Mouse (Mus musculus) hindbrain, embryonic 10.5 days (tissue): Measurements from ENCODE around the gene Elovl7. TPM values are rescaled to one million over a fixed set of nuclear protein-coding genes. Genes with fewer than 3 reads are reported as not detected.
A peak's percentile ranks its signal among the peaks of the same experiment; 100 is the strongest.

ENCODE experiments used
- DNase-seq: peaks from one replicate; pipeline ENCODE4 v3.0.0-alpha.2; 2017; ENCODE audit warnings: low spot score
- H3K27ac ChIP-seq: fragments of 300-500 bp; sonication (generic); 2 replicates; pipeline ENCODE4 v1.5.1; 2016; ENCODE audit warnings: mild to moderate bottlenecking, moderate library complexity
- H3K27me3 ChIP-seq: fragments of 300-500 bp; sonication (generic); 2 replicates; pipeline ENCODE4 v1.6.1; 2016; ENCODE audit warnings: mild to moderate bottlenecking; ENCODE audit not compliant: poor library complexity, insufficient read depth, severe bottlenecking
- H3K36me3 ChIP-seq: fragments of 300-500 bp; sonication (generic); 2 replicates; pipeline ENCODE4 v1.6.1; 2016; ENCODE audit warnings: mild to moderate bottlenecking, moderate library complexity
- H3K4me1 ChIP-seq: fragments of 300-500 bp; sonication (generic); replicated peaks from 2 replicates; pipeline ENCODE4 v1.6.1; 2016; ENCODE audit warnings: mild to moderate bottlenecking
- H3K4me3 ChIP-seq: fragments of 300-500 bp; sonication (generic); 2 replicates; pipeline ENCODE4 v1.5.1; 2016; ENCODE audit warnings: mild to moderate bottlenecking, moderate library complexity
- H3K9me3 ChIP-seq: fragments of 300-500 bp; sonication (generic); 2 replicates; pipeline ENCODE4 v1.6.1; 2016; ENCODE audit warnings: mild to moderate bottlenecking, moderate library complexity
- whole genome bisulfite sequencing: fragments of 180-500 bp; shearing (Covaris S2); methylation state at CpG from one replicate; pipeline ENCODE4 v1.1.7; 2016; 5-methylcytosine and 5-hydroxymethylcytosine counted together
- polyA plus RNA-seq: library from polyadenylated mRNA; unstranded; fragments of >200 nt; fragmentation: Nextera tagmentation; extraction: Ambion mirVana; gene quantifications from 2 replicates; pipeline ENCODE4 v1.2.1, GENCODE M21; 2016

The Elovl7 gene
- polyA plus RNA-seq, 1 experiment from 2014 or later: 1.1 TPM

DNA sequence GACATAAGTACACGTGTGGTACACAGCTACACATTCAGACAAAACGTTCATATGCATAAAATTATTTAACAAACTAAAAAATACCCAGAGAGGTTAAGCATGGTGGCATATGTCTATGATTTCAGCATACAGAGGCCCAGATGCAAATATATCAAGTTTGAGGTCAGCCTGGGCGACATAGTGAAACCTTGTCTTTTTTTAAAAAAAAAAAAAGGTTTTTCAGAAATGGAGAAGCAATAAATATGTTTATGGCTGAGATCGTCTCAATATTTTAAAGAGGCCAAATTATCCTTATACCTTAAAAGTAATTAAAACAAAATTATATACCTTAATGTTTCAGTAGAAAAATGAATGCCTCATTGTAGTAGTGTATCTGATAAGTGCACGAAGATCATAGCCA lies 6.1 kb upstream of the Elovl7 start:
- 74% methylated on average over 5 of the region's 5 CpGs for WGBS
- H3K4me1 ChIP-seq: no peaks in the 10 kb centered on the region
- H3K27ac ChIP-seq: no peak overlapping the region
- H3K36me3 ChIP-seq: no peaks in the 10 kb centered on the region
- no peak overlapping the region for H3K4me3 ChIP-seq
- no peaks in the 10 kb centered on the region for H3K9me3 ChIP-seq
- peaks cover 14% of the 10 kb centered on the region for H3K27me3 ChIP-seq
- DNase-seq: no peak

DNA sequence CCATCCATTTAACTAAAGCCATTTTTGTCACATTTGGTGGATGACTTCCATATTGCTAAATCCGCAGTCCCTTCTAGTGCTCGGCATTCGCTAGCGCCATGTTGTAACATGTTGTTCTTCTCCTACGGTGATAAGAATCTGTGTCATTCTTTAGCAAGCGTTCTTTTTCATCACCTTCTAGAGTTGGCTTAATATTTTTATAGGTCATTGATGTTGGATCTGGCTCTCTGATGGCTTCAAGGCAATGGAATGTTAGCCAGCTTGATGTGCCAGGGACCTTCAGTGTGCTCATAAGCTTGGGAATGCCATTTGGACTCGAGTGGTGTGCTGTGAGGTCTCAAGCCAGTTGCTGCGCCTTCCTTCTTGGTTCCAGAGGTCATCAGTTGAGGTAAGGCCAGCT lies 3.2 kb upstream of the Elovl7 start:
- no peak for DNase-seq
- Histone ChIP-seq H3K36me3 (no peaks in the 10 kb centered on the region), H3K27me3 (peaks cover 43% of the 10 kb centered on the region), H3K4me3 (no peak overlapping the region), H3K9me3 (no peaks in the 10 kb centered on the region), H3K27ac (no peak overlapping the region), H3K4me1 (peaks cover 20% of the 10 kb centered on the region)
- 92% methylated on average over 8 of the region's 8 CpGs for WGBS

GRCm38 (mm10) chr13:108212397-108213018 lies 1.7 kb upstream of the Elovl7 start:
- H3K9me3 ChIP-seq: no peaks in the 10 kb centered on the region
- H3K27ac ChIP-seq: no peak overlapping the region
- H3K27me3 ChIP-seq: peaks cover 57% of the 10 kb centered on the region
- DNase-seq: no peak
- H3K4me3 ChIP-seq: no peak overlapping the region
- WGBS: 46% methylated on average over 5 of the region's 5 CpGs
- H3K4me1 ChIP-seq: peaks cover 20% of the 10 kb centered on the region
- H3K36me3 ChIP-seq: no peaks in the 10 kb centered on the region

DNA sequence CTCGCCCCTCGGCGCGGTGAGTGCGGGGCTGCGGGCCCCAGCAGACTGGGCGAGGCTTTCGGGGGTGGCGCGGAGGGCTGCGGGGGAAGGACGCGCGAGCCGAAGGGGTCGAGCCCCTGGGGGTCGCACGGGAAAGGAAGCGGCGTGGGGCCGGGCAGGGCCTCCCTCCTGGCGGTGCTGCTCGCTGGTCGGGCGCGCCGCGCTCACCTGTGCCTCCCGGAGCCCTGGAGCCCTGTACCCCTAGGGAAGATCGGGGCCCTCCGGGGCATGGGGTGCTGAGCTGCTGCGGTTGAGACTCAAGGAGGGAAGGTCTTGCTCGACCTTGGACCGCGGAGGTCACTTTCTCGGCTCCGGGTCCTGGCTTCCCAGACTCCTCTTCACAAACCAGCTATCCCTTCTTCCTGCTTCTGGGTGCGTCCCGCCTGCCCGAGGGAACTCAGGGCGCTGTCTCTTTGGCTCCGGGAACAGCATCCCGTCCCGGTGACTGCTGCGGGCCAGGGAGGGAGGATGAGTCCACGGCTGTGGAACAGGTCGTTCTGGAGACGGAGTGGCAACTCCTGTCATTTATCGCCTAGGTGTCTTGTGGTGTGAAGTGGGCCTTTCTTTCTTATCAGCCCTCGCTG lies 392 bp downstream of the Elovl7 start:
- H3K36me3 ChIP-seq: no peaks in the 10 kb centered on the region
- H3K4me1 ChIP-seq: peaks cover 20% of the 10 kb centered on the region
- peaks cover 70% of the 10 kb centered on the region for H3K27me3 ChIP-seq
- WGBS: under 1% methylated on average over 50 of the region's 50 CpGs
- no peaks in the 10 kb centered on the region for H3K9me3 ChIP-seq
- peak overlapping the region; percentile 84 for H3K27ac ChIP-seq
- peak; percentile 65 for DNase-seq
- H3K4me3 ChIP-seq: peak overlapping the region; percentile 86

DNA sequence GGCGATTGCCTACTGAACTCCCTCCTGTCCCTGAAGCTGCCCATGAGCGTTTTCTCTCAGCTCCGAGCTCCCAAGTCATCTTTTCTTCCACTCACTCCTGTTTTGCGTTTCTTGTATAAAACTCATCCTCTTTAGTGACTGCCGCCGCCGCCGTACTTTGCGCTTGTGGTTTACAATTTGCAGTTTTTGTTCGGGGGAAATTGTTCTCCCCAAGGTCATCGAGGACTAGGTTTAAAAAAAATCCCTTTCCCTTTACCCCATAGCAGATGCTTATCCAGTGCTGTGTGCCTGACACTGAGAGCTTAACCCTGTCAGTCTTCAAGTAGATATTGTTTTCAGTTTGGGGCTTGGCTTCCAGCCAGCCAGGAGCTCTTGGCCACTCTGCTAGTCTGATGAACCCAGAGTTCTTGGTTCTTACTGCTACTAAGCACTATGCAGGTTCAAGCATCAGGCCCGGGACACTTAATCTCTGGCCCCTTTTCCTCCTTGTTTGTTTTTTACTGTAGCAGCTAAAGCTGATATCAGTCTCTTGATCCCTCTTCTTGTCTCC lies 1.1 kb downstream of the Elovl7 start:
- Histone ChIP-seq H3K27ac (0 out of 2 replicates have a peak overlapping the region, but pooled peaks have one; percentile 84), H3K27me3 (peaks cover 73% of the 10 kb centered on the region), H3K4me3 (peak overlapping the region; percentile 86), H3K36me3 (no peaks in the 10 kb centered on the region), H3K4me1 (peaks cover 20% of the 10 kb centered on the region), H3K9me3 (no peaks in the 10 kb centered on the region)
- WGBS: 4% methylated on average over 12 of the region's 12 CpGs
- DNase-seq: no peak

DNA sequence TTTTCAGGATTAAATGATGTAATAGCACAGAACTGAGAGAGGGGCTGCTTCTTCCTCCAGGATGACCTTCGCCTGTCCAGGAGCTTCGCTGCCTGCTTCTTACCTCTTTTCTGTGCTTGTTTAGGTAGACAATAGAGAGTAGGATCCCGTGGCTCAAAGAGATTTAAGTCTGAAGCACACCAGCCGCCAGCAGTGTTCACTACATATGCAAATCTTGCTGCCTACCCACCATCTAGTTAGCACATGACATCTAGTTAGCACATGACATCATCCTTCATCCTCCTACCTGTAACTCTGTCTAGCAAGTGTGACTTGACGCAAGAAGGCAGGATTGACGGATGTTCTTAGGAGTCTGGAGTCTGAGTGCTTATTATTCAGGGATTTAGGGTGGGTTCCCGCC lies 5.6 kb downstream of the Elovl7 start:
- Histone ChIP-seq H3K4me3 (no peak overlapping the region), H3K27me3 (peaks cover 42% of the 10 kb centered on the region), H3K36me3 (no peaks in the 10 kb centered on the region), H3K27ac (no peak overlapping the region), H3K9me3 (no peaks in the 10 kb centered on the region), H3K4me1 (peaks cover 8% of the 10 kb centered on the region)
- 68% methylated on average over 7 of the region's 7 CpGs for WGBS
- DNase-seq: no peak

DNA sequence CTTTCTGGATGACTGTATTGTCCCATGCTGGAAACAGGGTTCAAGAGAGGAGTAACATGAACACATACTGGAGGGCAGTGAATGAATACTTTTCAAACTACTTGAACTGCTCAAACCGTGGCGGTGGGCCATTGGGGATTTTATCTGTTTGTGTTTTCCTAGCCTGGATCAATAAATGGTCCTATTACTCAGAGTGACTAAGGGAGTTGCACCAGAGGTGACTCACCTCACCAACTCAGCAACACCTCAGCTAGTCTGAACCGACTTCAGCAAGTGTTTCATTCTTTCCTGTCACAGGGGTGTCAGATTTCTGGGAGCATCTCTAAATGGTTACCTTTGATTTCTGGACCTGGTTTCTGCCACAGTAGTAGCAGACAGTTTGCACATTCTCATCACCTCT lies 15.0 kb downstream of the Elovl7 start:
- H3K36me3 ChIP-seq: no peaks in the 10 kb centered on the region
- DNase-seq: no peak
- H3K4me1 ChIP-seq: no peaks in the 10 kb centered on the region
- H3K27me3 ChIP-seq: no peaks in the 10 kb centered on the region
- WGBS: 80% methylated on average over 3 of the region's 3 CpGs
- H3K9me3 ChIP-seq: no peaks in the 10 kb centered on the region
- H3K4me3 ChIP-seq: no peak overlapping the region
- H3K27ac ChIP-seq: no peak overlapping the region

GRCm38 (mm10) chr13:108229634-108230330 lies 15.6 kb downstream of the Elovl7 start:
- 77% methylated on average over 6 of the region's 6 CpGs for WGBS
- DNase-seq: no peak
- no peaks in the 10 kb centered on the region for H3K4me1 ChIP-seq
- H3K9me3 ChIP-seq: no peaks in the 10 kb centered on the region
- H3K27me3 ChIP-seq: no peaks in the 10 kb centered on the region
- H3K4me3 ChIP-seq: no peak overlapping the region
- H3K27ac ChIP-seq: no peak overlapping the region
- H3K36me3 ChIP-seq: no peaks in the 10 kb centered on the region

GRCm38 (mm10) chr13:108240012-108240411 lies 25.8 kb downstream of the Elovl7 start:
- no peaks in the 10 kb centered on the region for H3K27me3 ChIP-seq
- H3K4me3 ChIP-seq: no peak overlapping the region

DNA sequence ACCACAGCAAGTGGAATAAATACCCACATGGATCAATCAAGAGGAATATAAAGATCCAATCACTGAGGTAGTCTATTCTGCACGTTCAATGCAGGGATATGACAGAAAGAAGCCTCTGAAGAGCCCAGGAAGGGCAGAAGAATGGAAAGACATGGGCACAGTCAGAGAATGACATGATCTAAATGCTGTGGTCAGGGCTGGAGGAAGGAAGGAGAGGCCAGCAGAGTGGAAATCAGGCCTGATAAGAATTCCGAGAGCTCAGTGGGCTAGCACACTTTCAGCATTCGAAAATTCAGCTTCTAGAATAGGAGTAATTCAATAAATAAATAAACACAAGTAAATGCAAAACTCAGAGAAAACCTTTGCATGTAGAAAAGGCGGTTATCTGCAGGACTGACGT lies 27.5 kb downstream of the Elovl7 start:
- H3K9me3 ChIP-seq: no peaks in the 10 kb centered on the region
- no peak overlapping the region for H3K4me3 ChIP-seq
- H3K36me3 ChIP-seq: no peaks in the 10 kb centered on the region
- no peaks in the 10 kb centered on the region for H3K27me3 ChIP-seq
- H3K27ac ChIP-seq: no peak overlapping the region
- 86% methylated on average over 5 of the region's 5 CpGs for WGBS
- peaks cover 7% of the 10 kb centered on the region; the same call in 1 of the 2 replicates for H3K4me1 ChIP-seq
- DNase-seq: no peak

More at GRCm38 (mm10) chr13:108240012-108240411, 25.8 kb downstream of the Elovl7 start:
- H3K27ac ChIP-seq: no peak overlapping the region
- WGBS: 80% methylated on average over 4 of the region's 4 CpGs
- H3K9me3 ChIP-seq: no peaks in the 10 kb centered on the region
- no peak for DNase-seq
- peaks cover 7% of the 10 kb centered on the region; the same call in 1 of the 2 replicates for H3K4me1 ChIP-seq
- no peaks in the 10 kb centered on the region for H3K36me3 ChIP-seq

DNA sequence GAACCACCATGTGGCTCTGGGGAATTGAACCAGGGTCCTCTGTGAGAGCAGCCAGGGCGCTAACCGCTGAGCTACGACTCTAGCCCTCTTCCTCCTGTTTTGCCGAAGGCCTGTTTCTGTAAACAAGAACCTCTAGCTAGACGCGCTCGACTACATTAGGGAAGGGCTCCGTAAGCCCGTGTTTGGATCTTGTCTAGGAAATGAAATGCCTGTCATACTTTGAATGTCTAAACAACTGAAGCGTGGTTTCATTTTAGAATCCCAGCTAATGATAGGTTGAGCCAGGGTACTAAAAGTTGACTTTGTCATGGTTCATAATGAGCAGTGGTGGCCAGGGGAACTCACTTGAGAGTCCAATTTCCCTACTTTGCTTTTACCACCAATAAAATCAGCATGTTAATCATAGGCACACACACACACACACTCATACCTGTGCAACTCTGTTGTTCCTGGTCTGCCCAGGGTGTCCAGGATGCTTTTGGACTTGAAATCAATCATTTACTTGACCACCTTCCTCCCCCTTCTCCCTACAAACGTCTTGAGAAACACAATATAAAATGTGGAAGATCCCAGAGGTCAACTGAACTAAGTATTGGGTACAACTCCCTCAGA lies 31.0 kb downstream of the Elovl7 start:
- peaks cover 7% of the 10 kb centered on the region; the same call in 1 of the 2 replicates for H3K4me1 ChIP-seq
- no peaks in the 10 kb centered on the region for H3K9me3 ChIP-seq
- H3K36me3 ChIP-seq: no peaks in the 10 kb centered on the region
- no peak overlapping the region for H3K4me3 ChIP-seq
- 83% methylated on average over 11 of the region's 11 CpGs for WGBS
- no peak for DNase-seq
- no peak overlapping the region for H3K27ac ChIP-seq
- no peaks in the 10 kb centered on the region for H3K27me3 ChIP-seq

GRCm38 (mm10) chr13:108251106-108251505 lies 36.9 kb downstream of the Elovl7 start:
- Histone ChIP-seq H3K36me3 (no peaks in the 10 kb centered on the region), H3K27ac (no peak overlapping the region), H3K27me3 (no peaks in the 10 kb centered on the region), H3K9me3 (no peaks in the 10 kb centered on the region), H3K4me1 (no peaks in the 10 kb centered on the region), H3K4me3 (no peak overlapping the region)
- DNase-seq: no peak
- 89% methylated on average over 5 of the region's 5 CpGs for WGBS
